Mouse (Mus musculus) heart, postnatal 0 days (tissue): ENCODE data around the gene Adgrg6. TPM values are rescaled to one million over a fixed set of nuclear protein-coding genes. Genes with fewer than 3 reads are reported as not detected.
A peak's percentile ranks its signal among the peaks of the same experiment; 100 is the strongest.

Experiments used
- ATAC-seq: fragments of 200-750 bp; cut with Nextera tagmentation; 2 replicates; pipeline ENCODE4 v1.8.0; 2017; ENCODE audit warnings: low read depth, moderate number of reproducible peaks, moderate library complexity; ENCODE audit not compliant: insufficient read depth
- DNase-seq: peaks from one replicate; pipeline ENCODE4 v3.0.0-alpha.2; 2016; ENCODE audit warnings: low spot score
- H3K27ac ChIP-seq: fragments of 300-500 bp; sonication (generic); 2 replicates; pipeline ENCODE4 v1.5.1; 2014; ENCODE audit warnings: low read depth, mild to moderate bottlenecking
- H3K27me3 ChIP-seq: fragments of 300-500 bp; sonication (generic); 2 replicates; pipeline ENCODE4 v1.6.1; 2014; ENCODE audit warnings: low read length, mixed read lengths; ENCODE audit not compliant: control insufficient read depth, insufficient read depth
- H3K36me3 ChIP-seq: fragments of 300-500 bp; sonication (generic); replicated peaks from 2 replicates; pipeline ENCODE4 v1.6.1; 2014; ENCODE audit warnings: low read length, mixed read lengths; ENCODE audit not compliant: control insufficient read depth, insufficient read depth
- H3K4me1 ChIP-seq: fragments of 300-500 bp; sonication (generic); 2 replicates; pipeline ENCODE4 v1.6.1; 2014; ENCODE audit warnings: antibody characterized with exemption; ENCODE audit not compliant: control insufficient read depth, insufficient read depth
- H3K4me2 ChIP-seq: fragments of 300-500 bp; sonication (generic); 2 replicates; pipeline ENCODE4 v1.6.1; 2014; ENCODE audit warnings: low read depth, mild to moderate bottlenecking, low read length, moderate library complexity
- H3K4me3 ChIP-seq: fragments of 300-500 bp; sonication (generic); 2 replicates; pipeline ENCODE4 v1.5.1; 2014; ENCODE audit warnings: low read depth, low read length
- H3K9ac ChIP-seq: fragments of 300-500 bp; sonication (generic); replicated peaks from 2 replicates; pipeline ENCODE4 v1.6.1; 2014; ENCODE audit warnings: low read depth, low read length, mixed read lengths
- H3K9me3 ChIP-seq: fragments of 300-500 bp; sonication (generic); replicated peaks from 2 replicates; pipeline ENCODE4 v1.6.1; 2016; ENCODE audit warnings: low read length; ENCODE audit not compliant: control insufficient read depth
- CTCF ChIP-seq: IDR thresholded peaks from 2 replicates; pipeline ENCODE4 v1.5.1; 2016; ENCODE audit warnings: antibody characterized with exemption, control low read depth, low read depth
- EP300 ChIP-seq: IDR thresholded peaks from 2 replicates; pipeline ENCODE4 v1.6.1; 2016; ENCODE audit warnings: antibody characterized with exemption, low read depth
- WGBS: fragments of 180-500 bp; shearing (Covaris S2); extraction: QIAGEN DNeasy Blood & Tissue Kit; methylation state at CpG from one replicate; pipeline ENCODE4 v1.1.7; 2014; 5-methylcytosine and 5-hydroxymethylcytosine counted together
- polyA plus RNA-seq: library from polyadenylated mRNA; unstranded; fragments of >200 nt; fragmentation: Nextera tagmentation; extraction: Ambion mirVana; gene quantifications from 2 replicates; pipeline ENCODE4 v1.2.1, GENCODE M21; 2015
- total RNA-seq: library from RNA; depleted of rRNA; stranded (reverse); fragments of >200 nt; gene quantifications from 2 replicates; pipeline ENCODE4 v1.2.3, GENCODE M21; 2014; ENCODE audit warnings: low replicate concordance

The Adgrg6 gene
- total and polyA plus RNA-seq, 2 experiments from 2014 or later: 2.8 to 9.9 TPM

DNA sequence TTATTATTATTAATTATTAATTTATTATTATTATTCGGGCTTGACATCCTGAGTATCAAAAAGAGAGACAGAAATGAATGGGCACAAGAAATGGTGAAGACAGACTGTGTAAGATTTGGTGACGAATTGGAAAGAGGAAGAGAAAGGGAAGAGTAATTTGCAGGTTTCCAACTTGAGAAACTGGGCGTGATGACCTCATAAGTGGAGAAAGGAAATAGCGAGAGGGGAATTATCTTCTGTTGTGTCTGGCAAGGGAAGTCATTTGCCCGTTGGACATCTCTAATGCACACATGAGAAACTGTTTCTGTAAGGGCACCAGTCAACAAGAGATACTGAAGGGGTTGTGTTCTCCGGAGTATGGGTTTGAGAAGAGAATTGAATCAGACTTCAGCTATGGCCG lies 85.6 kb downstream of the Adgrg6 start:
- H3K9ac ChIP-seq: no peak overlapping the region
- 58% methylated on average over 7 of the region's 7 CpGs for WGBS
- TF ChIP-seq CTCF: no peak
- TF ChIP-seq EP300: no peak
- no peaks in the 10 kb centered on the region for H3K36me3 ChIP-seq
- H3K4me1 ChIP-seq: peaks cover 4% of the 10 kb centered on the region; the same call in 1 of the 2 replicates
- H3K9me3 ChIP-seq: no peaks in the 10 kb centered on the region
- no peaks in the 10 kb centered on the region for H3K27me3 ChIP-seq
- DNase-seq: no peak
- H3K4me2 ChIP-seq: no peak overlapping the region
- H3K27ac ChIP-seq: no peak overlapping the region
- no peak for ATAC-seq
- H3K4me3 ChIP-seq: no peak overlapping the region

DNA sequence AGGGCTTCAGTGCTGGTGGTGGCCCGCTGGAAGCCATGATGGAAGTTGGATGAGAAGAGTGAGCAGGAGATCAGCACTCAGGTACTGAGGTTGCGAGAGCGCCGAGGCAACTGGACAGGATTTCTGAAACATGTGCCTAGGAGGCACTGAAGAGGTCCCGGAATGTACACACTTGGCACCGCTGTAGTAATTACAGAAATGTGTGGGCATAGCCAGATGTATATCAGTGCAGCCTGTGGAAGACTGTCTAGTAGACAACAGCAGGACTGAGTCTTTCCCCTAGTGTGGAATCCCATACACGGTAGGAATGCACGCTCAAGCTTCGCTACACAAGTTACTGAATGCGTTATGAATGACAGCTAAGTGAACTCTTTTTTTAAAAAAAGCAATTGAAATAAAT lies 86.1 kb downstream of the Adgrg6 start:
- Histone ChIP-seq H3K4me1 (peaks cover 4% of the 10 kb centered on the region; the same call in 1 of the 2 replicates), H3K9me3 (no peaks in the 10 kb centered on the region), H3K4me2 (no peak overlapping the region), H3K27me3 (no peaks in the 10 kb centered on the region), H3K4me3 (no peak overlapping the region), H3K27ac (no peak overlapping the region), H3K9ac (no peak overlapping the region), H3K36me3 (no peaks in the 10 kb centered on the region)
- ATAC-seq (no peak), DNase-seq (no peak)
- WGBS: 81% methylated on average over 10 of the region's 10 CpGs
- TF ChIP-seq CTCF (no peak), EP300 (no peak)

DNA sequence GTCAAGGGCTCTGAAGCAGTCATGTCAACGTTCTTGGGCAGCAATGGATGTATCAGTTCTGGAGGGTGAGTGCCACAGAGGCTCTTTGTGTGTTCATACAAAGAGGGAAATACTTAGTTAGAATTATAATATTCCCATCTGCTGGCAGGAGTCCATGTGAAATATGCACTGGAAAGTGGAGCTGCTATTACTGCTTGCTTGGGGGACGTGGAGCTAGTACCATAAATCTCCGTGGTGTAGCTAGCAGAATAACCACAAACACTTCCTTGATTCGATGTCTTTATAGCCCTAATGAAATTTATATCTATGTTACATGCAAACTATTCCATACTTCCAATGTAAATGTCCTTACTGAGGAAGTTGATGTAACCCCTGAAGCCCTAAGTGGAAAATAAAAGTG lies 91.0 kb downstream of the Adgrg6 start:
- DNase-seq: no peak
- Histone ChIP-seq H3K27ac (no peak overlapping the region), H3K27me3 (no peaks in the 10 kb centered on the region), H3K4me1 (no peaks in the 10 kb centered on the region), H3K36me3 (no peaks in the 10 kb centered on the region), H3K4me3 (no peak overlapping the region), H3K9ac (no peak overlapping the region), H3K9me3 (no peaks in the 10 kb centered on the region), H3K4me2 (no peak overlapping the region)
- no peak for ATAC-seq
- 69% methylated on average over 4 of the region's 4 CpGs for WGBS
- TF ChIP-seq CTCF: no peak
- no peak for TF ChIP-seq EP300

DNA sequence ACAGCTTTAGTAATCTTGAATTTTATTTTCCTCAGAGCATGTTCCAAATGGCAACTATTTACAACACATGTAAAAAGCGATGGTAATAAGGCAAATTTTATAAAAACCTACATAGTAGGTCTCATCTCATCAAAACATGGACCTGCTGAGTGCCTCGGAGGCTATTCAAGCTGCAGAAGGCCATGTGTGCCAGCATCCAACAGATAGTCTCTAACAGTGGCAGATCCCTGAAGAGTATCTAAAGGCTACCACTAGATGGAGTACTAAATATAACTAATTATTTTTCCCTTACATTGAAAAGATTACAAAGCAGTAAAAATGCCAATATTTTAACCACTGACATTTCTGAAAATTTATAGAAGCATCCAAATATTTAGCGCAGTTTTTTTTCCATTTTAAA lies 93.6 kb downstream of the Adgrg6 start:
- Histone ChIP-seq H3K27ac (no peak overlapping the region), H3K9ac (no peak overlapping the region), H3K27me3 (no peaks in the 10 kb centered on the region), H3K4me3 (no peak overlapping the region), H3K36me3 (no peaks in the 10 kb centered on the region), H3K4me2 (no peak overlapping the region), H3K9me3 (no peaks in the 10 kb centered on the region), H3K4me1 (no peaks in the 10 kb centered on the region)
- no peak for ATAC-seq
- WGBS: 13% methylated on average over 3 of the region's 3 CpGs
- TF ChIP-seq CTCF (peak; percentile 48), EP300 (no peak)
- peak; percentile 62 for DNase-seq

DNA sequence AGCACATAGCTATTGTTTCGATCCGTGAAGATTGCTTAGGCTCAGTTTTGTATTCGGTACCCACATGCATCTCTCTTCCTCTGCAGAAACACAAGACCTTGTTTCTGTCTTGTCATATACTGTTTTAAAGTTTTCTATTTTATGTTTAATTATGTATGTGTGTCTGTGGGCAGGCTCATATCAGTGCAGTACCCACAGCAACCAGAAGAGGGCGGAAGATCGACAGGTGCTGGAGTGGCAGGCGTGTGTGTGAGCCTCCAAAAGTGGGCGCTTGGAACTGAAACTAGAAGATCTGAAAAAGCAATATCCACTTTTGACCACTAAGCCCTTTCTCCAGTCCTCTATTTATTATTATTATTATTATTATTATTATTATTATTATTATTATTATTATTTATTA lies 95.4 kb downstream of the Adgrg6 start:
- H3K4me1 ChIP-seq: no peaks in the 10 kb centered on the region
- H3K27ac ChIP-seq: no peak overlapping the region
- TF ChIP-seq EP300: no peak
- TF ChIP-seq CTCF: peak; percentile 41
- WGBS: 71% methylated on average over 7 of the region's 7 CpGs
- no peak overlapping the region for H3K4me3 ChIP-seq
- H3K9ac ChIP-seq: no peak overlapping the region
- no peak for DNase-seq
- no peaks in the 10 kb centered on the region for H3K9me3 ChIP-seq
- no peak for ATAC-seq
- no peaks in the 10 kb centered on the region for H3K36me3 ChIP-seq
- H3K27me3 ChIP-seq: no peaks in the 10 kb centered on the region
- no peak overlapping the region for H3K4me2 ChIP-seq

DNA sequence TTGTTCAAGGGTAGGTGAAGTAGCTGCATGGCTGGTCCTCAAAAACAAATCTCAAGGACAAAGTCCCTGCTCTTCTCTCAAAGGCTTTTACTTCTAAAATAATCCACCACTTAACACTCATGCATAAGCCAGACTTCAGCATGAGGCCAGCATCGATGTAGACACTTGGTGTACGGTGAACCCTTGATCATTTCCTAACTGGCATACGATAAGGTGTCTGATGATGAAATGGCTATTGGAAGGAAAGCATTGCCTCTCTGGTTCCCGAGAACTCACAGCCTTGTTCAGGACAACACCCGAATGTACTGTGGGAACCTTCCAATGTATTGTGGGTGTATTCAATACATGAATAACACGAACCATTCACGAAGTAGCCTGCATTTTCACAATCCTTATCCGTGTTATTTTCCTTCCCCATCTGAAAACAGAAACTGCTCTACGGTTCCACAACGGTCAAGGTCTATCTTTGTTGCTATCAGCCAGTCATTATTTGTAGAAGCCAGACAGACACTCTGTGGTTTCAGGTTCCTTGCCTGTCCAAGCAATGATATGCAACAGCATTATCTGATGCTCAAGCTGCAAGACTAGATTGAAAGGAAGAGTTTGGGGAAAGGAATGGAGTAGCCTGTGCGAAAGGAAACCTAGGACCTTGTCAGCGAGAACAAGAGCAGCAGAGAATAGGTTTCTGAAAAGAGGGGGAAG lies 99.7 kb downstream of the Adgrg6 start:
- Histone ChIP-seq H3K27ac (no peak overlapping the region), H3K4me2 (no peak overlapping the region), H3K27me3 (no peaks in the 10 kb centered on the region), H3K9me3 (no peaks in the 10 kb centered on the region), H3K9ac (no peak overlapping the region), H3K4me3 (no peak overlapping the region), H3K36me3 (no peaks in the 10 kb centered on the region), H3K4me1 (no peaks in the 10 kb centered on the region)
- TF ChIP-seq CTCF: no peak
- no peak for TF ChIP-seq EP300
- 64% methylated on average over 12 of the region's 12 CpGs for WGBS
- ATAC-seq (no peak), DNase-seq (no peak)
